Mouse (Mus musculus) kidney, embryonic 16.5 days (tissue): Measurements from ENCODE around the gene Prdx3. TPM values are rescaled to one million over a fixed set of nuclear protein-coding genes. Genes with fewer than 3 reads are reported as not detected.

Experiments used
- ATAC-seq: fragments of 200-750 bp; cut with Nextera tagmentation; 2 replicates; pipeline ENCODE4 v1.8.0; 2017; ENCODE audit warnings: moderate TSS enrichment; ENCODE audit not compliant: low FRiP score, low TSS enrichment
- H3K27ac ChIP-seq: fragments of 300-500 bp; sonication (generic); 2 replicates; pipeline ENCODE4 v1.5.1; 2014; ENCODE audit warnings: low read length
- H3K27me3 ChIP-seq: fragments of 300-500 bp; sonication (generic); 2 replicates; pipeline ENCODE4 v1.6.1; 2014; ENCODE audit warnings: low read length, control low read depth, mixed read lengths; ENCODE audit not compliant: insufficient read depth
- H3K36me3 ChIP-seq: fragments of 300-500 bp; sonication (generic); 2 replicates; pipeline ENCODE4 v1.6.1; 2014; ENCODE audit warnings: low read length, control low read depth, mixed read lengths; ENCODE audit not compliant: insufficient read depth
- H3K4me1 ChIP-seq: fragments of 300-500 bp; sonication (generic); 2 replicates; pipeline ENCODE4 v1.6.1; 2014; ENCODE audit warnings: low read length, control low read depth, mixed read lengths; ENCODE audit not compliant: insufficient read depth
- H3K4me2 ChIP-seq: fragments of 300-500 bp; sonication (generic); replicated peaks from 2 replicates; pipeline ENCODE4 v1.6.1; 2014; ENCODE audit warnings: low read depth, low read length
- H3K4me3 ChIP-seq: fragments of 300-500 bp; sonication (generic); 2 replicates; pipeline ENCODE4 v1.5.1; 2014; ENCODE audit warnings: mild to moderate bottlenecking, low read length
- H3K9ac ChIP-seq: fragments of 300-500 bp; sonication (generic); replicated peaks from 2 replicates; pipeline ENCODE4 v1.6.1; 2014; ENCODE audit warnings: low read length
- H3K9me3 ChIP-seq: fragments of 300-500 bp; sonication (generic); 2 replicates; pipeline ENCODE4 v1.6.1; 2016; ENCODE audit warnings: low read length, control low read depth
- WGBS: fragments of 180-500 bp; shearing (Covaris S2); extraction: QIAGEN DNeasy Blood & Tissue Kit; methylation state at CpG from one replicate; pipeline ENCODE4 v1.1.7; 2014; 5-methylcytosine and 5-hydroxymethylcytosine counted together
- polyA plus RNA-seq: library from polyadenylated mRNA; unstranded; fragments of >200 nt; fragmentation: Nextera tagmentation; extraction: Ambion mirVana; gene quantifications from 2 replicates; pipeline ENCODE4 v1.2.1, GENCODE M21; 2015

Gene Prdx3
- polyA plus RNA-seq: 136 and 150 TPM in 2 replicates

DNA sequence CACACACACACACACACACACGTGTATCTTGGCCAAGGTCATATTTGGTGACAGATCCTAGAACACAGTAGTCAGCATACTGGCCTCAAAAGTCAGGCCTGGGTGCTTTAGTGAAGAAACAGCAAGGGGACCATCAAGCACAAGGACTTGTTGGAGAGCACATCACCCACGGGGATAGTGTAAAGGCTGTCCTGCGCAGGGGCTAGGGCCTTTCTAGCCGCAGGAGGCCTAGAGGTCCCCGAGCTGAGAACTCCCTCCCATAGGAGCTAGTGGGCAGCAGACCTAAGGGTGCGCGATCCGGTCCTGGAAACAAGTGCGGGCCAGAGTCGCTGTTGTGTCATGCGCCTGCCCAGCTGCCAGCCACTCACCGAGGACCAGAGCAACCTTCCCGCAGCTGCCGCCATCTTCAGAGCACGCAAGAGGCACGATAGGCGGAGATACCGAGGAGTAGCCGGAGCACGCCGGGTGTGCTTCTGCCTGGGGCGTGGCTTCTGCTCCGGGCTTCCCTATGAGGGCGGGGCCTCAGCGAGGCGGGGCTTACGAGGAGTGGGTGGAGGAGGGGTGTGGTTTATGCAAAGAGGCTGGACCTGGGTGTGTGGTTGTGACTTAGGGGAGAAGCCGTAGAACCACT lies at the start of gene Prdx3:
TSS of gene Prdx3 (minus strand) at position 493 of the 631 bp plus-strand sequence.
- 0% methylated on average over 28 of the region's 28 CpGs for WGBS
- Histone ChIP-seq H3K27ac (peak within 1 kb of the TSS; percentile 87), H3K9ac (peak within 1 kb of the TSS; percentile 72), H3K9me3 (no peaks in the 10 kb centered on the region), H3K4me1 (peaks cover 13% of the 10 kb centered on the region), H3K4me2 (peak within 1 kb of the TSS; percentile 61), H3K36me3 (peaks cover 10% of the 10 kb centered on the region; the same call in 1 of the 2 replicates), H3K27me3 (no peaks in the 10 kb centered on the region), H3K4me3 (peak within 1 kb of the TSS; percentile 79)
- peak; percentile 98 for ATAC-seq

DNA sequence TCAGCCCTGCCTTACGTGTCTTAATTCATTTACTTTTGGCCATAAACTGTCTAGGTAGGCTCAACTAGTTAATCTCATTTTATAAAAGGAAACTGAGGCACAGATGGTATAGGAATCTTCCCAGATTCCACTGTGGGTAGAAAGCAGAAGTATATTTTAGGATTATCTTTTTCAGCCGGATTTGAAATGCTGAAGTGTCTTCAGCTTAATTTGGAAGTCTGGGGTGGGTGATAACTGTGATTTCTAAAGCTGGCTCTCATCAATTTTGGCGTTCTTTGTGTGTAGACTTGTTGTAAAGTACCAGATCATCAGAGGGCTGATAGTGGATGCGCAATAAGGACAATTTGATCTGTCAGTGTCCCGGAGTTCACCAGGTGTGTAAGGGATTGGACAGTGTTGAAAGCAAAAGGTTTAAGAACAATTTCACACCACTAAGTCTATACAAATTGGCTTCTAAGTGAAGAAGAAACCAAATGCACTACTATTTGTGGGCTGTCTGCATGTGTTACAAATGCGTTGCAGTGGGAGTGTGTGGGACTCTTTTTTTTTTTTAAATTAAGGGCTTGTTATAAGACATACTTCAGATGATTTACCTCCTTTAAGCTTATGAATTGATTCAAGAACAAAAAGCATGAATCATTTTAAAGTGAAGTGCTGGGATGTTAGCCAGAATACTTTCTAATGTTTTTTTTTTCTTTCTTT lies 42.7 kb upstream of the Prdx3 start:
- Histone ChIP-seq H3K9me3 (no peaks in the 10 kb centered on the region), H3K27ac (no peak overlapping the region), H3K27me3 (no peaks in the 10 kb centered on the region), H3K4me3 (no peak overlapping the region), H3K36me3 (no peaks in the 10 kb centered on the region), H3K4me2 (no peak overlapping the region), H3K4me1 (no peaks in the 10 kb centered on the region), H3K9ac (0 out of 2 replicates have a peak overlapping the region, but pooled peaks have one; percentile 22)
- 81% methylated on average over 6 of the region's 6 CpGs for WGBS
- ATAC-seq: no peak

DNA sequence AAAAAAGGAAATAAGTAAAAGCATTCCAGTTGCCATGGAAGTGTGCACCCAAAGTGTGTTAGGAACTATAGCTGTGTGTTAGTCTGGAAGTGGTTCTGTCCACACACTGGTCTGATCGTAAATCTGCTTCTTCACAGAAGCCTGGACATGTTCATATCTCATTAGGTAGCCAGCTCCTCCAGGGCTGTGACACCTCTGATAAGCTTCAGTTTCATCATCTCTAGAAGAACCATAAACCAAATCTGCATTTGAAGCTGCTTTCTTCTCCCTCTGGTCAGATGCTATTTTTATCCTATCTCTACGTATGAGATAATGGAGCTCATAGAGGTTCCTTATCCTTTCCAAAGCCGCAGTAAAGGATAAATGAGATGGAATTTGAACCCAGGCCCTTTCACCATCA lies 41.5 kb upstream of the Prdx3 start:
- Histone ChIP-seq H3K36me3 (no peaks in the 10 kb centered on the region), H3K4me2 (no peak overlapping the region), H3K27me3 (no peaks in the 10 kb centered on the region), H3K9ac (no peak overlapping the region), H3K4me1 (no peaks in the 10 kb centered on the region), H3K27ac (no peak overlapping the region), H3K4me3 (no peak overlapping the region), H3K9me3 (no peaks in the 10 kb centered on the region)
- no peak for ATAC-seq
- 86% methylated on average over 3 of the region's 3 CpGs for WGBS

DNA sequence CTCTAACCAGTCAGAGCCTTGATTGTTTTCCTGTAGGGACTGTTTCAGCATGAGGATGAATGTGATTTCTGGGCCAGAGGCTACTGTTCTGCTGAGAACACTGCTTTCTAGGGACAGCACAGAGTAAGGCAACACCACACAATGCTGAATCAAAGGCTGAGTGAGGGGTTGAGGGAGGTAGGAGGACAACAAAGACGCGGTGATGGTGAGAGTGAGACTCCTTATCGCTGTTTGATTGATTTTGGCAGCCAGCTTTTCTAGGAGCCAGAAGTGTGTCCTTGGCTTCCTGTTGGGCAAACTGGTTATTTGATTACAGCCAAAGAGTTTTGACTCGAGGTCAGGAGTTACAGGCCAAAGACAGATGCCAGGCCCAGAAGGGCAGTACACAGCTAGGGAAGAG lies 40.9 kb upstream of the Prdx3 start:
- no peaks in the 10 kb centered on the region for H3K9me3 ChIP-seq
- H3K4me3 ChIP-seq: no peak overlapping the region
- H3K36me3 ChIP-seq: no peaks in the 10 kb centered on the region
- no peaks in the 10 kb centered on the region for H3K27me3 ChIP-seq
- H3K9ac ChIP-seq: no peak overlapping the region
- no peak for ATAC-seq
- 70% methylated on average over 4 of the region's 4 CpGs for WGBS
- H3K4me2 ChIP-seq: no peak overlapping the region
- no peaks in the 10 kb centered on the region for H3K4me1 ChIP-seq
- no peak overlapping the region for H3K27ac ChIP-seq

DNA sequence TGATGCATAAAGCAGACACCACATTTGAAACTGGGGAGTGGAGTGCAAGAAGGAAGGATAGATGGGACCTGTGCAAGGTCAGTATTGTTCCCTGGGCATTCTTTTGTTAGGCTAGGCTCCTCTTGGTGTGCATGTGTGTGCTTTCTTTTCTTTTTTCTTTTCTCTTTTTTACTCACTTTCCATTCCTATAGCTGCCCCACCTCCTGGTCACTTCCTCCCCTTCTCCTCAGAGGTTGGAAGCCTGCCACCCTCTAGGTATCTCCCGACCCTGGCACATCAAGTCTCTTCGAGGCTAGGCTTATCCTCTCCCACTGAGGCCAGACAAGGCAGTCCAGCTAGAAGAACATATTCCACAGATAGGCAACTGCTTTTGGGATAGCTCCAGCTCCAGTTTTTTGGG lies 37.3 kb upstream of the Prdx3 start:
- H3K27ac ChIP-seq: no peak overlapping the region
- no peak overlapping the region for H3K4me3 ChIP-seq
- no peak for ATAC-seq
- no peaks in the 10 kb centered on the region for H3K9me3 ChIP-seq
- H3K27me3 ChIP-seq: no peaks in the 10 kb centered on the region
- H3K4me1 ChIP-seq: no peaks in the 10 kb centered on the region
- H3K4me2 ChIP-seq: no peak overlapping the region
- H3K9ac ChIP-seq: no peak overlapping the region
- no peaks in the 10 kb centered on the region for H3K36me3 ChIP-seq
- WGBS: 80% methylated on average over 2 of the region's 2 CpGs

DNA sequence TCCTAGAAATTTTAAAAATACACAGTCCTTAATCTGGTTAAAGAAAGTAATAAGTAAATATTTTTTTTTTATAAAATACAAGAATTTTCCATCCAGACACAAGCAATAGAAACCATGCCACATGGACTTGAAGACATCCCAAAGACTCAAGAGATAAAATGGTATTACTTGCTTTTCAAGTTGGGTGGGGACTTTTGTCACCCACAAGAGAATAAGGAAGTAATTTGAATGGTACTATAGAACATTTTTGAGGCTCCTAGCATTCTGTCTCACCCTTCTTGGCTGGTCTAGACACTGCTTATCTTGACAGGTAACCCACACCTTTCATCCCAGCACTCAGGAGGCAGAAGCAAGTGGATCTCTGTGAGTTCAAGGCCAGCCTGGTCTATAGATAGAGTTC lies 35.9 kb upstream of the Prdx3 start:
- Histone ChIP-seq H3K27ac (no peak overlapping the region), H3K9me3 (no peaks in the 10 kb centered on the region), H3K36me3 (no peaks in the 10 kb centered on the region), H3K4me3 (no peak overlapping the region), H3K9ac (no peak overlapping the region), H3K4me2 (no peak overlapping the region), H3K27me3 (no peaks in the 10 kb centered on the region), H3K4me1 (no peaks in the 10 kb centered on the region)
- no peak for ATAC-seq

DNA sequence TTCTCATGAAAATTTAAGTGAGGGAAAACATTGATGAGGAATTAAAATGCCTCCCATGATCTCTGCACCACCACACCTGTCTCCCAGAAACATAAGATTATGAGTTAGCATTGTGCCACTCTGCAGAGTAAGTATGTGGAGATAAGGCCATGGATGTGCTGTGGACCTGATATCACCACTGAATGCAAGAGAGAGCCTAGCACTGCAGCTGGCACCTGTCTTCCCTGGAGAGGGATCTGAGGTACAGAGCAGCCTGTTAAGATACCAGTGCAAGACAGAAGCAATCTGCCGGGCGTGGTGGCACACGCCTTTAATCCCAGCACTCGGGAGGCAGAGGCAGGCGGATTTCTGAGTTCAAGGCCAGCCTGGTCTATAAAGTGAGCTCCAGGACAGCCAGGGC lies 31.1 kb upstream of the Prdx3 start:
- H3K27ac ChIP-seq: no peak overlapping the region
- H3K4me3 ChIP-seq: no peak overlapping the region
- ATAC-seq: no peak
- H3K4me2 ChIP-seq: no peak overlapping the region
- H3K9me3 ChIP-seq: no peaks in the 10 kb centered on the region
- whole genome bisulfite sequencing: 87% methylated on average over 5 of the region's 5 CpGs
- no peaks in the 10 kb centered on the region for H3K4me1 ChIP-seq
- no peaks in the 10 kb centered on the region for H3K36me3 ChIP-seq
- H3K9ac ChIP-seq: no peak overlapping the region
- no peaks in the 10 kb centered on the region for H3K27me3 ChIP-seq

DNA sequence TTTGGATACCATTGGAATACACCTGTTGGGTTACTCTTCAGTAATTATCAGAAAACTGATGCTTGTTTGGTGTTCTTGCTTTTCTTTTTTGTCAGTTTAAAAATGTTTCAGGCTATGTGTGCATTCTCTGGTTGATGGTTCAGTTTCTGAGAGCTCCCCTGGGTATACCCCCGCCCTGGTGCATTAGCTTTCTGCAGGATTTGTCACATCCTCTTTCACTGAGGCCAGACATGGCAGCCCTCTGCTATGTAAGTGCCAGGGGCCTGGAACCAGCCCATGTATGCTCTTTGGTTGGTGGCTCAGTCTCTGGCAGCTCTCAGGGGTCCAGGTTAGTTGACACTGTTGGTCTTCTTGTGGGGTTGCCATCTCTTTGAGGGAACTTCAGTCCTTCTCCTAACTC lies 29.6 kb upstream of the Prdx3 start:
- Histone ChIP-seq H3K4me1 (no peaks in the 10 kb centered on the region), H3K9ac (no peak overlapping the region), H3K9me3 (no peaks in the 10 kb centered on the region), H3K27me3 (no peaks in the 10 kb centered on the region), H3K4me3 (no peak overlapping the region), H3K4me2 (no peak overlapping the region), H3K27ac (no peak overlapping the region), H3K36me3 (no peaks in the 10 kb centered on the region)
- no peak for ATAC-seq
- 100% methylated on average over 1 of the region's 1 CpGs for WGBS

DNA sequence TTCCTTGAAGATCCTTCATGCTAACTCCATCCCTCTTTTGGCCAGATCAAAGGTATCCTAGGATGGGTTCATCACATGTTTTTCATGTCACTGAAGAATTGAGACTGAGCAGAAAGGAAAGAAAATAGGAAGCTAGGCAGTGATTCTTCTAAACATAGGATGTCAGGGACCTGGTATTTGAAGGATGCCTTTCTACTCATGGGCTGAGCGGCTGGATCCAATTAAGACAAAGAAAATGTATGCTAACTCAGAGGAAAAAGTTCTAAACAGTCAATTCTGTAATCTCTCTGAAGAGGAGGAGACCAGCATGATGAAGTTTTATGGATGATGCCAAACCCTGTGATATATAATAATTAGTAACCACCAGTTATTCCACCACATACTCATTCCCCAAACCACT lies 28.8 kb upstream of the Prdx3 start:
- Histone ChIP-seq H3K9me3 (no peaks in the 10 kb centered on the region), H3K27me3 (no peaks in the 10 kb centered on the region), H3K4me3 (no peak overlapping the region), H3K36me3 (no peaks in the 10 kb centered on the region), H3K27ac (no peak overlapping the region), H3K4me1 (no peaks in the 10 kb centered on the region), H3K4me2 (no peak overlapping the region), H3K9ac (no peak overlapping the region)
- ATAC-seq: no peak
- 91% methylated on average over 1 of the region's 1 CpGs for WGBS

DNA sequence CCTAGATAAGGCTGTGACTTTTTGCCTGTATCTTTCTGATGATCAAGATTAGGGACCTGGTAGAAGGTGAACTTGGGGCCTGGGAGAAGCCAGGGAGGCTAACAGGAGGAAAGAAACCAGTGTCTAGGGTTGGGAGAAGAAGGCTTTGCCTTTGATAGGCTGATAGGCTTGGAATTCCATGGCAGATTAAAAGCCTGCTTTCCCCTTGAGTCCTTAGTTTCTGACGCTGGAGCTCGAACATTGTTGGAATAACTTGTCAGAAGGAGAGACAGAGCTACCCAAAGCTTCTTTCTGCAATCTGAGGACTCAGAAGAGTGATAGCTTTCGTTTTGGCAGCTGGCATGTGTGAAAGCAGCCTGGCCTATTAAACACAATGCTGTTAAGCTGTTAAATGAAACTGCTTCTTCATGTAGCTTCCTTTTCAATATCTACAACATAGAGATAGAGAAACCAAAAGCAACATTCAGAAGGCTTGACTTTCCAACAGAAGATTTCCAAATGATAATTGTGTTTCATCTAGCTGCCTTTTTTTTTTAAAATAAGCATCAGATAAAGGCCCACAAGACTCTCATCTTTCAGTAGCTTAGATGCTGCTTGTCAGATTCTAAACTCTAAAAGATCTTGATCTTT lies 21.0 kb upstream of the Prdx3 start:
- WGBS: 29% methylated on average over 3 of the region's 3 CpGs
- H3K27ac ChIP-seq: no peak overlapping the region
- no peak for ATAC-seq

More for the DNA sequence above, 21.0 kb upstream of the Prdx3 start:
- no peaks in the 10 kb centered on the region for H3K36me3 ChIP-seq
- H3K27me3 ChIP-seq: no peaks in the 10 kb centered on the region
- H3K9ac ChIP-seq: no peak overlapping the region
- H3K4me3 ChIP-seq: no peak overlapping the region
- H3K4me2 ChIP-seq: no peak overlapping the region
- no peaks in the 10 kb centered on the region for H3K9me3 ChIP-seq
- peaks cover 13% of the 10 kb centered on the region for H3K4me1 ChIP-seq
